Comparison of ENCODE assay signal across 8 mouse cellular contexts in genomic region chr6:113697222-113698205, GRCm38 (mm10). TPM values are rescaled to one million over a fixed set of nuclear protein-coding genes. Genes with fewer than 3 reads are reported as not detected.
A peak's percentile ranks its signal among the peaks of the same experiment; 100 is the strongest.
DNase-seq lines count a peak whose midpoint lies in the region; ATAC-seq and TF ChIP-seq lines count a peak whose summit lies in the region.

No protein-coding gene starts in this region.

- H3K4me3 ChIP-seq in forebrain, postnatal 0 days (ENCODE audit: low read depth, low read length), result peak overlapping the region; percentile 92
- peak overlapping the region; percentile 86 for H3K4me3 ChIP-seq in intestine, embryonic 15.5 days (replicated peaks)
- peak overlapping the region; percentile 93 for H3K4me3 ChIP-seq in lung, embryonic 15.5 days

- H3K4me2 ChIP-seq in forebrain, postnatal 0 days (ENCODE audit: low read depth), result peak overlapping the region; percentile 99
- peak overlapping the region; percentile 91 for H3K4me2 ChIP-seq in intestine, embryonic 15.5 days (replicated peaks)
- peak overlapping the region; percentile 96 for H3K4me2 ChIP-seq in lung, embryonic 15.5 days

- H3K36me3 ChIP-seq in forebrain, postnatal 0 days (ENCODE audit: insufficient read depth), result peaks cover 20% of the 10 kb centered on the region
- H3K36me3 ChIP-seq in intestine, embryonic 15.5 days, result peaks cover 5% of the 10 kb centered on the region
- H3K36me3 ChIP-seq in lung, embryonic 15.5 days, result peaks cover 20% of the 10 kb centered on the region

- H3K9me3 ChIP-seq in forebrain, postnatal 0 days (ENCODE audit: low read length), result no peaks in the 10 kb centered on the region
- H3K9me3 ChIP-seq in intestine, embryonic 15.5 days, result no peaks in the 10 kb centered on the region
- no peaks in the 10 kb centered on the region for H3K9me3 ChIP-seq in lung, embryonic 15.5 days

- peak overlapping the region; percentile 67 for H3K9ac ChIP-seq in forebrain, postnatal 0 days
- H3K9ac ChIP-seq in intestine, embryonic 15.5 days, result peak overlapping the region; percentile 87
- H3K9ac ChIP-seq in lung, embryonic 15.5 days, result peak overlapping the region; percentile 73

- H3K4me1 ChIP-seq in forebrain, postnatal 0 days (ENCODE audit: insufficient read depth), result peaks cover 14% of the 10 kb centered on the region; the same call in 1 of the 2 replicates
- peaks cover 12% of the 10 kb centered on the region for H3K4me1 ChIP-seq in intestine, embryonic 15.5 days (replicated peaks)
- H3K4me1 ChIP-seq in lung, embryonic 15.5 days, result peaks cover 23% of the 10 kb centered on the region

- peak; percentile 19 for DNase-seq in right cerebral cortex, adult 18-20 months
- DNase-seq in right cerebral cortex, adult 2 months (ENCODE audit: low spot score in 2 of 2), result no peak
- peak; percentile 20 for DNase-seq in brain, embryonic 14.5 days (ENCODE audit: low read depth)
- no peak for DNase-seq in forebrain, postnatal 0 days
- peak; percentile 26 for DNase-seq in right cerebral cortex, postnatal 14 days
- no peak for DNase-seq in layer of hippocampus, adult 9-10 months (ENCODE audit: low spot score)

- TF ChIP-seq CTCF in brain, embryonic 14.5 days (IDR thresholded peaks at IDR 0.05; ENCODE audit: borderline replicate concordance, extremely low read depth, insufficient read depth, insufficient read length), result no peak
- no peak for TF ChIP-seq CTCF in forebrain, postnatal 0 days (IDR thresholded peaks at IDR 0.05; ENCODE audit: low read depth)

- WGBS in forebrain, postnatal 0 days, result 1% methylated on average over 99 of the region's 113 CpGs
- under 1% methylated on average over 86 of the region's 113 CpGs for WGBS in intestine, embryonic 15.5 days
- WGBS in lung, embryonic 15.5 days, result under 1% methylated on average over 95 of the region's 113 CpGs

- peak; percentile 74 for ATAC-seq in forebrain, postnatal 0 days
- ATAC-seq in intestine, embryonic 15.5 days, result peak; percentile 12
- ATAC-seq in lung, embryonic 15.5 days (ENCODE audit: borderline replicate concordance, extremely low read depth, low FRiP score, low TSS enrichment), result peak; percentile 59

- TF ChIP-seq POLR2A in brain, embryonic 14.5 days (IDR thresholded peaks at IDR 0.05; ENCODE audit: borderline replicate concordance, extremely low read depth, insufficient read depth, insufficient read length, poor library complexity, severe bottlenecking), result no peak

- H3K27me3 ChIP-seq in forebrain, postnatal 0 days (ENCODE audit: insufficient read depth, low read length), result no peaks in the 10 kb centered on the region
- H3K27me3 ChIP-seq in intestine, embryonic 15.5 days (replicated peaks), result no peaks in the 10 kb centered on the region
- no peaks in the 10 kb centered on the region for H3K27me3 ChIP-seq in lung, embryonic 15.5 days

- peak overlapping the region; percentile 84 for H3K27ac ChIP-seq in forebrain, postnatal 0 days (ENCODE audit: low read depth, low read length)
- peak overlapping the region; percentile 92 for H3K27ac ChIP-seq in intestine, embryonic 15.5 days
- H3K27ac ChIP-seq in lung, embryonic 15.5 days, result peak overlapping the region; percentile 96

RNA-seq across cellular contexts. Expression of gene Tatdn2, which starts 0.7 kb away (rescaled TPM):
- polyA plus RNA-seq in brain, embryonic 14.5 days (2012; rRNA removed), result 25.1 and 27.6 TPM in 2 replicates
- 67.0 and 69.2 TPM in 2 replicates for total RNA-seq in forebrain, postnatal 0 days (2014; rRNA removed)
- polyA plus RNA-seq in forebrain, postnatal 0 days (2015; fragmentation: Nextera tagmentation; extraction: Ambion mirVana), result 1.4 and 1.7 TPM in 2 replicates
- 0.97 and 1.2 TPM in 2 replicates for polyA plus RNA-seq in intestine, embryonic 15.5 days (2015; fragmentation: Nextera tagmentation; extraction: Ambion mirVana)
- 0.37 and 0.67 TPM in 2 replicates for polyA plus RNA-seq in lung, embryonic 15.5 days (2015; fragmentation: Nextera tagmentation; extraction: Ambion mirVana)

RNA-seq across cellular contexts. Expression of gene Ghrl, which starts 22.2 kb away (rescaled TPM):
- 0.52 and 0.85 TPM in 2 replicates for polyA plus RNA-seq in brain, embryonic 14.5 days (2012; rRNA removed)
- not detected in 2 replicates for total RNA-seq in forebrain, postnatal 0 days (2014; rRNA removed)
- polyA plus RNA-seq in forebrain, postnatal 0 days (2015; fragmentation: Nextera tagmentation; extraction: Ambion mirVana), result 0.61 TPM in 1 of 2 replicates, not detected in the other
- polyA plus RNA-seq in intestine, embryonic 15.5 days (2015; fragmentation: Nextera tagmentation; extraction: Ambion mirVana), result 103 and 125 TPM in 2 replicates
- 0.72 TPM in 1 of 2 replicates, not detected in the other for polyA plus RNA-seq in lung, embryonic 15.5 days (2015; fragmentation: Nextera tagmentation; extraction: Ambion mirVana)

RNA-seq across cellular contexts. Expression of gene Sec13, which starts 43.0 kb away (rescaled TPM):
- polyA plus RNA-seq in brain, embryonic 14.5 days (2012; rRNA removed), result 183 and 266 TPM in 2 replicates
- 167 and 189 TPM in 2 replicates for total RNA-seq in forebrain, postnatal 0 days (2014; rRNA removed)
- 183 and 194 TPM in 2 replicates for polyA plus RNA-seq in forebrain, postnatal 0 days (2015; fragmentation: Nextera tagmentation; extraction: Ambion mirVana)
- polyA plus RNA-seq in intestine, embryonic 15.5 days (2015; fragmentation: Nextera tagmentation; extraction: Ambion mirVana), result 254 and 276 TPM in 2 replicates
- polyA plus RNA-seq in lung, embryonic 15.5 days (2015; fragmentation: Nextera tagmentation; extraction: Ambion mirVana), result 275 and 278 TPM in 2 replicates

RNA-seq across cellular contexts. Expression of gene Irak2, which starts 59.2 kb away (rescaled TPM):
- 4.0 and 4.2 TPM in 2 replicates for polyA plus RNA-seq in brain, embryonic 14.5 days (2012; rRNA removed)
- total RNA-seq in forebrain, postnatal 0 days (2014; rRNA removed), result 4.5 and 5.9 TPM in 2 replicates
- 1.8 and 3.5 TPM in 2 replicates for polyA plus RNA-seq in forebrain, postnatal 0 days (2015; fragmentation: Nextera tagmentation; extraction: Ambion mirVana)
- polyA plus RNA-seq in intestine, embryonic 15.5 days (2015; fragmentation: Nextera tagmentation; extraction: Ambion mirVana), result 11.0 and 13.9 TPM in 2 replicates
- 5.2 and 6.4 TPM in 2 replicates for polyA plus RNA-seq in lung, embryonic 15.5 days (2015; fragmentation: Nextera tagmentation; extraction: Ambion mirVana)

Comparison
In these comparisons a context has a peak if more than half of its experiments do, and no peak if none do; other contexts are left out.
1. DNase-seq: peak in right cerebral cortex, adult 18-20 months (single experiment), brain, embryonic 14.5 days (single experiment) and right cerebral cortex, postnatal 14 days (single experiment); none in right cerebral cortex, adult 2 months (0 of 2), forebrain, postnatal 0 days (single experiment) and layer of hippocampus, adult 9-10 months (single experiment).
2. ATAC-seq: peak in every context shown above with its lines; median percentile 74 in forebrain, postnatal 0 days; 59 in lung, embryonic 15.5 days; 12 in intestine, embryonic 15.5 days.
3. RNA of gene Ghrl, which starts 22.2 kb away (polyA plus RNA-seq): 103 to 125 TPM in intestine, embryonic 15.5 days; 0.61 TPM in forebrain, postnatal 0 days, 0.52 to 0.85 TPM in brain, embryonic 14.5 days and 0.72 TPM in lung, embryonic 15.5 days; every median in the first group is over 10 times any median in the second.
4. Peak in every context shown above with its lines, with median percentiles within 50 percentile points of each other: H3K27ac ChIP-seq, H3K4me2 ChIP-seq, H3K4me3 ChIP-seq and H3K9ac ChIP-seq.